Mouse (Mus musculus): Measurements from ENCODE around the gene Prrc2b. TPM values are rescaled to one million over a fixed set of nuclear protein-coding genes. Genes with fewer than 3 reads are reported as not detected.
A peak's percentile ranks its signal among the peaks of the same experiment; 100 is the strongest.

The Prrc2b gene
- polyA plus RNA-seq, 1 experiment from 2014 or later: 76.2 TPM

GRCm38 (mm10) chr2:32200033-32200432 lies 49.2 kb downstream of the Prrc2b start:
- no peak overlapping the region for H3K27ac ChIP-seq (replicated peaks)
- H3K4me1 ChIP-seq: 0 out of 2 replicates have a peak, but pooled peaks cover 7% of the 10 kb centered on the region
- no peak overlapping the region for H3K4me2 ChIP-seq (replicated peaks)
- H3K9ac ChIP-seq (replicated peaks): no peak overlapping the region
- no peaks in the 10 kb centered on the region for H3K9me3 ChIP-seq
- ATAC-seq (replicated peaks): no peak
- no peak overlapping the region for H3K4me3 ChIP-seq
- peaks cover 98% of the 10 kb centered on the region for H3K36me3 ChIP-seq
- WGBS: 84% methylated on average over 4 of the region's 4 CpGs
- H3K27me3 ChIP-seq: no peaks in the 10 kb centered on the region

- Histone ChIP-seq H3K27ac (replicated peaks) (peak overlapping the region; percentile 33; the same call in 1 of the 2 replicates), H3K4me3 (no peak overlapping the region), H3K4me2 (replicated peaks) (no peak overlapping the region), H3K9ac (replicated peaks) (no peak overlapping the region), H3K27me3 (no peaks in the 10 kb centered on the region), H3K4me1 (0 out of 2 replicates have a peak, but pooled peaks cover 7% of the 10 kb centered on the region), H3K9me3 (no peaks in the 10 kb centered on the region), H3K36me3 (peaks cover 98% of the 10 kb centered on the region)
- ATAC-seq (replicated peaks): no peak
- 89% methylated on average over 11 of the region's 11 CpGs for WGBS
Measured at GRCm38 (mm10) chr2:32200712-32201111, 49.8 kb downstream of the Prrc2b start.

- H3K9me3 ChIP-seq: no peaks in the 10 kb centered on the region
- 0 out of 2 replicates have a peak, but pooled peaks cover 7% of the 10 kb centered on the region for H3K4me1 ChIP-seq
- 41% methylated on average over 7 of the region's 7 CpGs for WGBS
- no peak overlapping the region for H3K9ac ChIP-seq (replicated peaks)
- no peak overlapping the region for H3K4me3 ChIP-seq
- peaks cover 98% of the 10 kb centered on the region for H3K36me3 ChIP-seq
- H3K27ac ChIP-seq (replicated peaks): 0 out of 2 replicates have a peak overlapping the region, but pooled peaks have one; percentile 33
- no peak overlapping the region for H3K4me2 ChIP-seq (replicated peaks)
- no peaks in the 10 kb centered on the region for H3K27me3 ChIP-seq
- ATAC-seq (replicated peaks): 0 out of 2 replicates have a peak, but pooled peaks have one; percentile 57
Measured at GRCm38 (mm10) chr2:32201527-32201926, 50.6 kb downstream of the Prrc2b start.

GRCm38 (mm10) chr2:32203853-32204252 lies 53.0 kb downstream of the Prrc2b start:
- Histone ChIP-seq H3K4me3 (no peak overlapping the region), H3K27me3 (no peaks in the 10 kb centered on the region), H3K4me1 (0 out of 2 replicates have a peak, but pooled peaks cover 7% of the 10 kb centered on the region), H3K27ac (replicated peaks) (no peak overlapping the region), H3K4me2 (replicated peaks) (no peak overlapping the region), H3K9me3 (no peaks in the 10 kb centered on the region), H3K36me3 (peaks cover 100% of the 10 kb centered on the region), H3K9ac (replicated peaks) (no peak overlapping the region)
- ATAC-seq (replicated peaks): no peak
- 92% methylated on average over 13 of the region's 13 CpGs for WGBS

GRCm38 (mm10) chr2:32207682-32208081 lies 56.8 kb downstream of the Prrc2b start:
- Histone ChIP-seq H3K27me3 (no peaks in the 10 kb centered on the region), H3K4me2 (replicated peaks) (no peak overlapping the region)
- ATAC-seq (replicated peaks): no peak

GRCm38 (mm10) chr2:32211689-32212088 lies 60.8 kb downstream of the Prrc2b start:
- Histone ChIP-seq H3K4me3 (no peak overlapping the region), H3K27ac (replicated peaks) (no peak overlapping the region), H3K4me2 (replicated peaks) (no peak overlapping the region), H3K9me3 (no peaks in the 10 kb centered on the region), H3K27me3 (no peaks in the 10 kb centered on the region), H3K9ac (replicated peaks) (no peak overlapping the region), H3K4me1 (no peaks in the 10 kb centered on the region), H3K36me3 (peaks cover 99% of the 10 kb centered on the region)
- no peak for ATAC-seq (replicated peaks)
- 88% methylated on average over 8 of the region's 8 CpGs for WGBS

More at GRCm38 (mm10) chr2:32207682-32208081, 56.8 kb downstream of the Prrc2b start:
- no peak overlapping the region for H3K4me3 ChIP-seq
- H3K9ac ChIP-seq (replicated peaks): no peak overlapping the region
- H3K27ac ChIP-seq (replicated peaks): no peak overlapping the region
- no peaks in the 10 kb centered on the region for H3K9me3 ChIP-seq
- WGBS: 100% methylated on average over 1 of the region's 1 CpGs
- H3K36me3 ChIP-seq: peaks cover 99% of the 10 kb centered on the region
- no peaks in the 10 kb centered on the region for H3K4me1 ChIP-seq

- no peak for ATAC-seq (replicated peaks)
- Histone ChIP-seq H3K4me2 (replicated peaks) (no peak overlapping the region), H3K4me3 (no peak overlapping the region), H3K9ac (replicated peaks) (no peak overlapping the region), H3K9me3 (no peaks in the 10 kb centered on the region), H3K27ac (replicated peaks) (no peak overlapping the region), H3K27me3 (no peaks in the 10 kb centered on the region), H3K36me3 (peaks cover 99% of the 10 kb centered on the region), H3K4me1 (no peaks in the 10 kb centered on the region)
- WGBS: 62% methylated on average over 10 of the region's 10 CpGs
Measured at GRCm38 (mm10) chr2:32213000-32213399, 62.1 kb downstream of the Prrc2b start.

GRCm38 (mm10) chr2:32215576-32215975 lies 64.7 kb downstream of the Prrc2b start:
- Histone ChIP-seq H3K27me3 (no peaks in the 10 kb centered on the region), H3K4me1 (no peaks in the 10 kb centered on the region), H3K9ac (replicated peaks) (no peak overlapping the region), H3K27ac (replicated peaks) (no peak overlapping the region), H3K9me3 (no peaks in the 10 kb centered on the region), H3K36me3 (peaks cover 99% of the 10 kb centered on the region), H3K4me2 (replicated peaks) (no peak overlapping the region), H3K4me3 (no peak overlapping the region)
- ATAC-seq (replicated peaks): no peak
- 95% methylated on average over 10 of the region's 10 CpGs for WGBS

- no peak for ATAC-seq (replicated peaks)
- no peak overlapping the region for H3K27ac ChIP-seq (replicated peaks)
- H3K36me3 ChIP-seq: peaks cover 99% of the 10 kb centered on the region
- no peaks in the 10 kb centered on the region for H3K27me3 ChIP-seq
- H3K9ac ChIP-seq (replicated peaks): no peak overlapping the region
- H3K4me2 ChIP-seq (replicated peaks): no peak overlapping the region
- no peaks in the 10 kb centered on the region for H3K9me3 ChIP-seq
- H3K4me3 ChIP-seq: no peak overlapping the region
- no peaks in the 10 kb centered on the region for H3K4me1 ChIP-seq
- WGBS: 87% methylated on average over 10 of the region's 10 CpGs
Measured at GRCm38 (mm10) chr2:32216506-32216905, 65.6 kb downstream of the Prrc2b start.

- Histone ChIP-seq H3K36me3 (peaks cover 99% of the 10 kb centered on the region), H3K4me2 (replicated peaks) (no peak overlapping the region), H3K4me1 (no peaks in the 10 kb centered on the region), H3K4me3 (no peak overlapping the region), H3K27ac (replicated peaks) (no peak overlapping the region), H3K9ac (replicated peaks) (no peak overlapping the region), H3K27me3 (no peaks in the 10 kb centered on the region), H3K9me3 (no peaks in the 10 kb centered on the region)
- ATAC-seq (replicated peaks): no peak
- WGBS: 81% methylated on average over 8 of the region's 8 CpGs
Measured at GRCm38 (mm10) chr2:32217656-32218055, 66.8 kb downstream of the Prrc2b start.

GRCm38 (mm10) chr2:32218113-32218512 lies 67.2 kb downstream of the Prrc2b start:
- Histone ChIP-seq H3K9me3 (no peaks in the 10 kb centered on the region), H3K27ac (replicated peaks) (no peak overlapping the region), H3K4me3 (no peak overlapping the region), H3K36me3 (peaks cover 99% of the 10 kb centered on the region), H3K4me1 (no peaks in the 10 kb centered on the region), H3K4me2 (replicated peaks) (no peak overlapping the region), H3K27me3 (no peaks in the 10 kb centered on the region), H3K9ac (replicated peaks) (no peak overlapping the region)
- ATAC-seq (replicated peaks): no peak
- 93% methylated on average over 5 of the region's 5 CpGs for WGBS

- ATAC-seq (replicated peaks): no peak
- H3K36me3 ChIP-seq: peaks cover 99% of the 10 kb centered on the region
- no peaks in the 10 kb centered on the region for H3K27me3 ChIP-seq
- H3K27ac ChIP-seq (replicated peaks): no peak overlapping the region
- no peak overlapping the region for H3K4me2 ChIP-seq (replicated peaks)
- no peak overlapping the region for H3K9ac ChIP-seq (replicated peaks)
- WGBS: 90% methylated on average over 11 of the region's 11 CpGs
- no peaks in the 10 kb centered on the region for H3K9me3 ChIP-seq
- no peak overlapping the region for H3K4me3 ChIP-seq
- H3K4me1 ChIP-seq: no peaks in the 10 kb centered on the region
Measured at GRCm38 (mm10) chr2:32218541-32219334, 67.9 kb downstream of the Prrc2b start.

Data from forebrain, embryonic 15.5 days (tissue).